Mouse (Mus musculus): Measurements from ENCODE around the gene Wasf2.

Gene Wasf2

GRCm38 (mm10) chr4:133178305-133178704 is 48.0 kb downstream of the Wasf2 start:
- DNase-seq, result no peak

DNA sequence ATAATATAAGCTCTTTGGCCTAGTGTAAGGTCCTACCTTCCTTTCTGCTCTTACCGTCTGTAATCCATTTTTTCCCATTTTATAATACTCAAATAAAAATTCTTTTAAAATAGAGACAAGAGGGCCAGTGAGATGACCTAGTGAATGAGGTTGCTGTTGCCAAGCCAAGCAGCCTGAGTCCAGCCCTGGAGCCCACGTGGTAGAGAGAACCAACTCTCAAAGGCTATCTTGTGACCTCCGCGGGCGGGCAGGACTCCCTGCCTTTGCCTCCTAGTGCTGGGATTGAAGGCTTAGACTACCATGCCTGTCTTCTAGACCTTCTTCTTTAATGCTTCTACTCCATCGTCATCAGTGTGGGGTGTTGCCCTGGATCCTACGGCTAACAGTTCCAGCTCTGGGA is 49.0 kb downstream of the Wasf2 start:
- no peak for DNase-seq

GRCm38 (mm10) chr4:133182439-133183033 is 52.2 kb downstream of the Wasf2 start:
- no peak for DNase-seq

DNA sequence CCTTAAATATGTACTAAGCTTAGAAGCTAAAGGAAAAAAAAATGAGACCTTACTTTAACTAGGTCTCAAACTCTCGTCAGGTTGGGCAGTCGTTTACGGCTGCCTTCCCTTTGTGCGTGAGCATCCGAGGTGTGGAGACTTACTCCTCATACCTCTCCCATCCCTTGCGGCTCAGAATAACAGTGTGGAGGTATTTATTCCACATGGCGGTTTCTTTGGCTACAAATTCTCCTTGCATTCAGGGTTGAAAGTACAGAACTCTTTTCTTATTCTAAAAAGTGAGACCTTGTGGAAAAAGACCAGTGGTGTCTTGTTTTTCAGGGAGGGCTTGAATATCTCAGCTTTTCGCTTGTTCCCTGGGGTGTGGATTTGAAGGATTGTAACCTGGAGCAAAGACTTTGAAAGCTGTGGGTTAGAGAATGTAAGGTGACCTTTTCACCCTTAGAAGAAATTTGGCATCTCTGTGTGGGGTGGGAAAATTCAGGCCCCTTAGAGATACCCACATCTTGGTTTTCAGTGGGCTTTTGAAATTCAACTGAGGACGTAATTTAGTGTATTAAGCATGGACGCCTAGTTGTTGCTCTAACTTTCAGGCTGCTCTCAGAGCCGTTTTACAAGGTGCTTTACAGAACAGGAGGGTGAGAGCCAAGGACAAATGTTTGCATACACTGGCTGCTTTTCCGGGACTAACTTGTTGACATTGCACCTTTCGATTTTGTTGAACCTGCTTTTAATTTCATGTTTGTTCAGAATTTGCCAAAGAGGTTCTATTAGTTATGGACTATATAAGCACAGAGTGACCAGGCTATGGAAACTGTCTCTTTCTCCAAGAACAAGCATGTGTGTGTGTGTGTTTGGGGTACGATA is 54.0 kb downstream of the Wasf2 start:
- no peak for DNase-seq

GRCm38 (mm10) chr4:133184898-133185665 is 54.8 kb downstream of the Wasf2 start:
- DNase-seq, result no peak

GRCm38 (mm10) chr4:133185893-133186292 is 55.6 kb downstream of the Wasf2 start:
- no peak for DNase-seq

DNA sequence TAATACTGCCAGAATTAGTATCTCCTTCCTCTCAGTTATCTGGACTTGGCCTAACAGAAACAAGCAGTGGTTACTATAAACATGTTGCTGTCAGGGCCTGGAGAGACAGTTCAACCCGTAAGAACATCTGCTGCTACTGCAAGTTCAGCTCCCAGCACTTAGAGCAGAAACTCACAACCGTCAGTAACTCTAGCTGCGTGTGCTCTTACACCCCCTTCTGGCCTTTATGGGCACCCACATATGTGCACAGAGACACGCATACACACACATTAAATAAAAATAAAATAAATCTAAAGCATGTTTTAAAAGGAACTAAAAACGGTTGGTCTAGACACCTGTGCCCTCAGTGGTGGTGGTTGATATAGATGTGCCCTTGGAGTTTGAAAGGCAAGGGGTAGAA is 56.6 kb downstream of the Wasf2 start:
- DNase-seq, result no peak

GRCm38 (mm10) chr4:133189396-133189795 is 59.1 kb downstream of the Wasf2 start:
- no peak for DNase-seq

GRCm38 (mm10) chr4:133194482-133194881 is 64.2 kb downstream of the Wasf2 start:
- no peak for DNase-seq

GRCm38 (mm10) chr4:133195014-133195413 is 64.7 kb downstream of the Wasf2 start:
- DNase-seq, result no peak

GRCm38 (mm10) chr4:133196136-133196535 is 65.8 kb downstream of the Wasf2 start:
- no peak for DNase-seq

- DNase-seq, result no peak
These were observed 66.5 kb downstream of the Wasf2 start for GRCm38 (mm10) chr4:133196852-133197251.

DNA sequence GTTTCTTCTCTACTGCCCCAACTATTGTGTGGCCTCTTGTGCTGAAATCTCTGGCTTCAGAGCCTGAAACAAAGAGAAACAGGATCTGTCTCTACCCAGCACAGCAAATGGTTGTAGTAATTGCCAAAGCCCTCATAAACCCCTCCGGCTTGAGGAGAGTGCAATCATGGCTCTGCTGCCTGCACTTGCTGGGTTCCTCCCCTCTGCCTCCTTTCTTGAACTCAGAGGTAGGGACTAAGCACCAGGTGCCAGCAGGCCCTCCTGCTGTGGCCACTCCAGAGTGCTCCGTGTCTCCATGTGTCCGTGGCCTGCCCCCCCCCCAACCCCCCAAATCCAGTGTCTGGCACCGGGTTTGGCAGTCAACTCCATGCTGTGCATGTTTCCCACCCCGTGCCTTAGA is 67.0 kb downstream of the Wasf2 start:
- DNase-seq, result no peak

DNA sequence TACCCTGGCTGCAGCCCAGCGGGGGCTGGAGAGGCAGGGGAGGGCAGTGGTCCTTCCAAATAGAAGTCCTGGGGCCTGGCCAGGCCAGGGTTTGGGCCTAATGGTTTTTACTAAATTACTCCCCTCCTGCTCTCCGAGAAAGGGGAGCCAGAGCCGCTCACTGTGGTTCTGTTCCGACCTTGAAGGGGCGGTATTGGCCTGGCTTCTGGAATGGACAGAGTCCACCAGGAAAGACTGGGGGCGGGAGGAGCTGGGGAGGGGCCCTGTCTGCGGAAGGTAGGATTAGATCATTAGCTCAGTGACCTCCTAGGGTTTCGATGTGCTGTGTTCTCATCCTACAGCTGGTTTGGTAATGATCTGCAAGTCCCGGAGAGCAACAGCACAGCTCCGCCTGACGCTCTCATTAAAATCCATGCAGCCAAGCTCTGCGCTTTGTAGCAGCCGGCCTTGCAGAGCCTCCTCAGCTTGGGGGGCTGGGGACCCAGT is 67.5 kb downstream of the Wasf2 start:
- no peak for DNase-seq

- no peak for DNase-seq
These were observed 68.3 kb downstream of the Wasf2 start for GRCm38 (mm10) chr4:133198337-133199180.

- no peak for DNase-seq
These were observed 69.4 kb downstream of the Wasf2 start for GRCm38 (mm10) chr4:133199743-133200142.

- DNase-seq, result peak; percentile 52
These were observed 70.0 kb downstream of the Wasf2 start for GRCm38 (mm10) chr4:133200343-133200742.

DNA sequence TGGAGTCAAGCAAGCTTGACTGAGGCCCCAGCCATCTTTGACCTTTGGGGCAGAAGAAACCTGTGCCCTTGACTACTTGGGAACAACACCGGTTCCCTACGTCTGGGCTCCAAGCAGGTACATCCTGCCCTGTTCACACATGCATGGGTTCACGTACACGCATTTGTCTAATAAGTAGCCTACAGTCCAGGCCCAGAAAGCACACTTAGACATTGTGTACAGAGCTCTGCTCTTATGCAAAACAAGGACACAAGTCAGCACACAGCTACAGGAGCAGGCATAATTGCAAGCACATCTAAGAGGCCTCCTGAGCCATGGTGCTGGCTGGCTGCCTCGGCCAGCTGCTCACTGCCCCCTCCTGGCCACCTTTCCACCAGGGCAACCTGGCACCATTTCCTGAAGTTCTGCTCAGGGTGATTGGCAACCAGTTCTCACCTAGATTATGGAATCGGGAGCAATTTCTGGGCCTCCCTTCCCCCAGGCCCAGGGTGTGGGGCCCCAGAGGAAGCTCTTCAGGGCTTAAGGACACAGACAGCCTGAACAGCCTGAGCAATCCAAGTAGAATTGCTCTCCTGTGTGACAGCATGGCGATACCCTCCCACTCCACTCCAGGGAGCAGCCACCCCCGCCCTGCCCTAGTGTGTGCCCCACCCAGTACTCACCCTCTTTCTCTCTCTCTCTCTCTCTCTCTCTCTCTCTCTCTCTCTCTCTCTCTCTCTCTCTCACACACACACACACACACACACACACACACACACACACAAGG is 70.9 kb downstream of the Wasf2 start:
- peak; percentile 89 for DNase-seq

DNA sequence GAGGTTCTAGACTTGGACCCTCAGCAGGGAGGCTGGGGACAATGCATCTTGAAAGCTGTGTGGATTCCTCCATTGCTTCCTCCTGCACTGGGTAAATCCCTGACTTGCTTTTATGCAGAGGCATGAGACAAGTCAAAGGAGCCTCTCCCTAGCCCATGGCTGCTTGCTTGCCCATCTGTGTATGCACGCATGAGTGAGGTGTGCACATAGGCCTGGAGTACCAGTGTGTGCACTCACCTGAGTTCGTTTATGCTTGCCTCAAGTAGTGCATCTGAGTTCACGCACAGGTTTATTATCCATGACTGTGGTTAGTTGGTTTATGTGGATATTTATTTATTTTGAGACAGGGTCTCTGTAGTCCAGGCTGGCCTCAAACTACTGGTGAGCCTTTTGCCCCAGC is 71.9 kb downstream of the Wasf2 start:
- no peak for DNase-seq

DNA sequence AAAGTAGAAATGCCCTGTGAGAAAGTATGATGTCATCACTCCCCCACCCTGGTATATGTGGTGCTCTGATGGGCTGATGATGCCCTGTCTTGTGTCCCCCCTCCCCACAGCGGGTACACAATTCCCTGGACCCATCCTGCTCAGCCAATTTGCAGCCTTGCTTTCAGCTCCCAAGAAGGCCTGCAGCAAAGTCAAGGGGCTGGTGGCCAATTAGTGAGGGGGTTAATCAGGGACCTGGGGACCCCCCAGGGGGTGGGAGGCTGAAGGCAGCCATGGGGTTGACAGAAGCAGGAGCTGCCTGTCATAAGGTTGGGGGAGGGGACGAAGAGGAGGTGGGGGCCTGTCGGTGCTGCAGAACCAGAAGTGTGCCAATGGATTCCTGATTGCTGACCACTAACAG is 73.3 kb downstream of the Wasf2 start:
- peak; percentile 41 for DNase-seq

DNA sequence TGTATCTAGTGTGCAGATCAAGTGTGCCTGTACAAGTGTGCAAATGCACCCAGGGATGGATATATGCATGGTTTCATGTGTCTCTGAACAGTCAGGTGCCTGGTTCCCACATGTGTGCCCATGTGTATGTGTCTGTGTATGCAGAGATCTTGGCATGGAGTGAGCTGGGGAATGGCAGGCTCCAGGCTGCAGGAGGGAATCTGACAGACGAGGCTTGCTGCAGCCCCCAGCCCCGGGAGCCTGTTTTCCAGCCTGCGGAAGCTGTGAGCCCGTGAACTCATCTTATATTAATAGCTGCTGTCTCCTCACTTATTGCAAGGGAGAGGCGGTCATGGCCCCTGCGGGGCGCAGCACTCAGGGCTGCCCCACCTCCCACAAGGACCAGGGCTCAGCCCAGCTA is 74.1 kb downstream of the Wasf2 start:
- no peak for DNase-seq

- DNase-seq, result peak; percentile 77
These were observed 79.1 kb downstream of the Wasf2 start for GRCm38 (mm10) chr4:133209366-133209765.
